Mouse (Mus musculus) A20 (cell line): Measurements from ENCODE around the gene Gm10282.
A peak's percentile ranks its signal among the peaks of the same experiment; 100 is the strongest.

Source experiments
- DNase-seq: peaks from one replicate; pipeline ENCODE4 v3.0.0-alpha.2; 2011; ENCODE audit warnings: low read depth, low spot score

The Gm10282 gene

DNA sequence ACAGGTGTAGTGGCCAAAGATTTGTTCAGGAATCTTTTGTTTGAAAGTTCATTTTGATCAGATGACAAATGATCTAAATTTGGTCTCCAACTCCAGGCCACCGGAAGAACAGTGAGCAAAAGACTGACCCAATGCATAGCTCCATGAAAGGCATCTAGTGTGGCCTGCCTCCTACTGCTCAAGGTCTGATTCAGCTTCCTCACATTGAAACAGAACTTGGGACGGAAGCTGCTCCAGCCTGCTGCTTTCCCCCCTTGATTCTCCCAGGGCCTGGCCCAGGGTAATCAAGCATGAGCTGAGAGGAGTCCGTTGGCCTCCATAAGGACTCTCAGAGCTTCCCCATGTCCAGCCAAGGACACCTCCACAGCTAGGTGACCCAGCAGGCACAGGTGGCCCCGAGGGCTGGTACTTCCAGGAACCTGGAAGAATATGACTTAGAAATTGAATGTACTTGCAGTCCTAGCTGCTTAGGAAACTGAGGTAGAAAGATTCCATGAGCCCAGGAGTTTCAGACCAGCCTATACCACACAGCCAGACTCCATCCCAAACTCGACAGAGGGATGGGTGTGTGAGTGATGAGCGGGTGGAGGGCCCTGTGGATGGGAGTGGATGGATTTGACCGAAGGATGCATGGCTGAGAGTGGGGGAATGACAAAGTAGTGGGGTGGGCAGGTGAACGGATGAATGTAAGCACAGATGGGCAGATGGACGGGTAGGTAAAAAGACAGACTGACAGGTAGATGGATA lies 4.2 kb downstream of the Gm10282 start:
- DNase-seq: no peak

DNA sequence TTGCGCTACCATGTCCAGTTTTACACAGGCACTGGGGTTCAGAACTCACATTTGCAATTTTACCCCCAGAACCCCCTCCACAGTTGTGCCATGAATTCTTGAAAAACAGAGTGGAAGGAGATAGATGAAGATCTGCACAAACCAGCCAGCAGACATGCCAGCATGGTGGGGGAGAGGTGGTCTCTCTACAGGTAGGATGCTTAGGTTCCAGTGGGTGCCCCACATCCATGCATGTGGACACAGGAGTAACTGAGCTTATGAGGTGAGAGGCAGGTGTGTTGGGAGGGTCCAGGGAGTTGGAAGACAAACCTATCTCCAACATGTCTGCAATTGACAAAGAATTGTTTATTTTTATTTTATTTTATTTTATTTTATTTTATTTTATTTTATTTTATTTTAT lies 6.1 kb downstream of the Gm10282 start:
- DNase-seq: no peak

GRCm38 (mm10) chr8:72296561-72296960 lies 8.5 kb downstream of the Gm10282 start:
- DNase-seq: no peak

DNA sequence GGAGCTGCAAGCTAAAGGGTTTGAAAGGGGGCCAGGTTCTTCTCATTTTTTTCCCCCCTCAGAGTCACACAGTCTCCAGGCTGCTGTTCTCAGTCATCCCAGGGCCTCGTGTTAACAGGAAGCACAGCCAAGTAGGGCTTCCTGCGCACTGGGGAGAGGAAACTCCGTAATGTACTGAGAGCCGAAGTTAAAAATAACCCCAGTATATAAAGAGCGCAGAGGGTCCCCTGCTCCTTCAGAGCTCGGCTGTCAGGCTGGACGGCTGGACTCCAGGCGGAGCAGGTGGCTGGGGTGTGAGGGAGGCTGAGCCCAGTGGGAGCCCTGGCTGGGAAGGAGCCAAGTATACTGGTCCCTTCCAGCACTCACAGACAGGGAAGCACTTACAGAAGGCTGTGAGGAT lies 9.4 kb downstream of the Gm10282 start:
- no peak for DNase-seq

DNA sequence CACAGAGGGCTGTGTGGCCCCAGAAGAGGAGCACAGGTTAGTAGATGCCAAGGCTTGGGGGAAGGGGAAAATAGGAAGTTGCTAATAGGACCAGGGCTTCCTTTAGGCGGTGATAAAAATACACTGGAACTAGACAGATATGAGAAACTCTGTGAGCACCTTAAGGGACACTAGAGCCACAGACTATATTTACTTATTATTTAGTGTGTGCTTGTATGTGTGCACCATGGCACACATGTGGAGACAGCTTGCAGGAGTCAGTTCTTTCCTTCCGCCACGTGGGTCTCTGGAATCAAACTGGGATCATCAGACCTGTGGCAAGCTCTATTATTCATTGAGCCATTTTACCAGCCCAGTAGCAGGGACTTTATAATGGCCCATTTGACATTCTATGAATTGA lies 9.9 kb downstream of the Gm10282 start:
- no peak for DNase-seq

- DNase-seq: no peak
Observed at GRCm38 (mm10) chr8:72293309-72293708, 11.8 kb downstream of the Gm10282 start.

DNA sequence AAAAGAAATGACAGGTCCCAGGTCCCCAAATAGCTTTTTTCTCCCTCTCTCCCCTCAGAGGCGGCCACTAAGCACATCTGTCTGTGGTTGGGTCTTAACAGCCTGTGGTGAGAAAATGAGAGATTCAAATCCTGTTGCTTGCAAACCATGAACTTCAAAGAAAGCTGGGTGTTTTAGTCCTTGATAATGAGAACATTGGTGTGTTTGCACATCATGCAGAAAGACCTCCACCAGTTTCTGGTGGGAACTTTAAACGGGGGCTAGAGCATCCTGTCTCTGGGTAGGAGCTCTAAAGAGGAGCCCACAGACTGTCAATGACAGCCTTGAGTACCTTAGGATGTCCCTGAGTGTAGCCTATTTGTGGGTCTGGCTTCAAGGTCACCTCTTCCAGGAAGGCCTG lies 14.0 kb downstream of the Gm10282 start:
- DNase-seq: no peak

DNA sequence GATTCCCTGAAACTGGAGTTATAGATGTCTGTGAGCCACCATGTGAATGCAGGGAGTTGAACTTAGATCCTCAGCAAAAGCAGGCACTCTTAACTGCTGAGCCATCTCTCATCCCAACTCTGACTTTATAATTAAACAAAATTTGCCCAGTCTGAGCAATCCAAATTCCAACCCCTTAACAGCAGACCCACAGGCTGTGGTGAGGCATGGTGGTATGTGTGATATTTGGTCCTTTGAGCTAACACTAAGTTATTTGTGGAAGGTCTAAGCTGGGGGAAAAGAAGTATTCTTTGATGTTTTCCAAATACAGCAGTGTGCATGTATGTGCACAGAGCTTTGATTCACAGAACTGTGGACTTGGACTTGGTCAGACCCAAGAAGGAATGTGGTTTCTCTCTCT lies 16.0 kb downstream of the Gm10282 start:
- no peak for DNase-seq

GRCm38 (mm10) chr8:72285285-72285684 lies 19.8 kb downstream of the Gm10282 start:
- DNase-seq: peak; percentile 72

- DNase-seq: no peak
Observed at GRCm38 (mm10) chr8:72281634-72282033, 23.4 kb downstream of the Gm10282 start.

GRCm38 (mm10) chr8:72279151-72279550 lies 25.9 kb downstream of the Gm10282 start:
- no peak for DNase-seq

- no peak for DNase-seq
Observed at GRCm38 (mm10) chr8:72277244-72277643, 27.8 kb downstream of the Gm10282 start.

DNA sequence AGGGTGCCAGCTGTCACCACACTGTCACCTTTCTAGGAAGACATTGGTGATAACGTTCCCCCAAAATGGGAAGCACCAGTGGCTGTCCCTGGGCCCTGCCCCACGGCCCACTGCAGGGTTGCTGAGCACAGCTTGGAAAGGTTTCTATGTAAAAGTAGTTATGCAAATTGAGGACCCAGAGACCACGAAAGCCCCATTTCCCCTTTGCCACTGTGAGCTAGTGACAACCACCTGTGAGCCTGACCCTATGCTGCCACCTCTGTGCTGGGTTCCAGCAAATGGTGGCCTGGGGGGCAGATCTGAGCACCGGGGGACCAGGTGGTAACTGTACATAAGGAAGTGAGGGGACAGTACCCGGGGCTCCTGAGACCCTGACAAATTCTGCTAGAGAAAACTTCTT lies 31.3 kb downstream of the Gm10282 start:
- DNase-seq: peak; percentile 95

DNA sequence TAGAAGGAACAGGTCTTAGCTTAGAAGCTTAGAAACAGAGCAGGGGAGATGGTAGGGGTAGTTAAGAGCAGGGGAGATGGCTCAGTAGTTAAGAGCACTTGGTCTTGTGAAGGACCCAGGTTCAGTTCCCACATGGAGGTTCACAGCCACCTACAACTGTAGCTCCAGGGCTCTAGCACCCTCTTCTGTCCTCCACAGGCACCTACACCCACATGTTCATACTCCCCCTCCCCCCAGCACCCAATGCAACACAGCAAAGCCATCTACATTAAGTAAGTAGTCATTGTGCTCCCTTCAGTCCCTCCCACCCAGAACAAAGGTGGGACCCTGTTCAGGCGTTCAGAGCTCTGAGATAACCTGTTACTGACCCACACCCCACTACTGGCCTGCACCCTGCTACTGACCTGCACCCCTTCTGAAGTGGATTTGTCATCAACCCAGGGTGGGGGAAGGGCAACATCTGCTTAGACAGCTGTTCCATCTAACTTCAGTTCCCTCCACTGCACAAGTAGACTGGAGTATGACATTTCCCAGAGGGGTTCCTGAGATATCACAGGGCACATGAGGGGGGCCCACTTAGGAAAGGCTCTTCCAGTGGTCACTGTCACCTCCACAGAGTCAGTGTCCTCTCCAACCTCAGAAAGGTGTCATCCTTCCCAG lies 31.8 kb downstream of the Gm10282 start:
- peak; percentile 86 for DNase-seq

DNA sequence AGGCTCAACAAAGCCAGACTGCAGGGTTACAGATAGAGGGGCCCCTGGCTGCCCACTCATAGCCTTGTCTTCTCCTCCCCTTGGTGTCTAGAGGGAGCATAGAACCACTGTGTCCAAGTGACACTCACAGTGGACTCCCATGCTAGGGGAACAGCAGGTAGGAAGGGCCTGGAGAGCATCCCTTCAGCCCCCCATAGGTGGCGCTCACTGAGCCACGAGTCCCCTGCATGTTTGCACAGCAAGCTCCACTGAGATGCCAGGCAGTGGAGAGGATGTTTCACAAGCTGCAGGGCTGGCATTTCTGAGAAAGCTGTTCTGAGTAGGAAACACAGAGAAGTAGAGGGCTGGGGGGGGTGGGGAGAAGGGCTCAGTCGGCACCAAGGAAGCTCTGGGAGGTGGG lies 32.7 kb downstream of the Gm10282 start:
- DNase-seq: peak; percentile 88

GRCm38 (mm10) chr8:72271691-72272090 lies 33.4 kb downstream of the Gm10282 start:
- peak; percentile 65 for DNase-seq

DNA sequence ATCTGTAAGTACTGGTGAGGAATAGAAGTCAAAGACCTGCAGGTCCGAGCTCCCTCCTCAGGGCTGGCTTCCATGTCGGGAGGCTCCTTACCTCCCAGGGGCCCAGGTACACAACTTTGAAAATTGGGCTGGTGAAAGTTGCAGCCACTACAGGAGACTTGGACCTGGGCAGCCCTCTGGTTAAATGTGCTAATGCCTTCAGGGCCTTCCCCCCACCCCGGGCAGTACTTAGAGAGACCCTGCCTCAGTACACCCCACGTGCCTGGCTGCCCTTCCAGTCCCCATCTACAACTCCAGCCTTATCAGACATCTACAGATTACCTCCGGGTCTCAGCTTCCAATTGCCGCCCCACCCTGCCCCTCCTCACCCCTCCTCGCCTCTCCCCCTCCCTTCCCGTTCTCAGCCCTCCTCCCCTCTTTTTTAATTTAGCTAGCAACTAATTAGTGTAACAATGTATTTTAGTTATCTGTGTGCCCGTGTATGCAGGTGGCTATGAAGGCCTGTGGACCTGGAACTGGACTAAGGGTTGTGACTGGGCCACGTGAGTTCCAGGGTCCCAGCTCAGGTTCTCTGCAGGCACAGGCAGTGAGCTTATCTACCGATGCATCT lies 33.9 kb downstream of the Gm10282 start:
- DNase-seq: no peak

- peak; percentile 96 for DNase-seq
Observed at GRCm38 (mm10) chr8:72270606-72271005, 34.5 kb downstream of the Gm10282 start.

GRCm38 (mm10) chr8:72268356-72268755 lies 36.7 kb downstream of the Gm10282 start:
- DNase-seq: peak; percentile 85

- peak; percentile 73 for DNase-seq
Observed at GRCm38 (mm10) chr8:72267106-72267505, 38.0 kb downstream of the Gm10282 start.

DNA sequence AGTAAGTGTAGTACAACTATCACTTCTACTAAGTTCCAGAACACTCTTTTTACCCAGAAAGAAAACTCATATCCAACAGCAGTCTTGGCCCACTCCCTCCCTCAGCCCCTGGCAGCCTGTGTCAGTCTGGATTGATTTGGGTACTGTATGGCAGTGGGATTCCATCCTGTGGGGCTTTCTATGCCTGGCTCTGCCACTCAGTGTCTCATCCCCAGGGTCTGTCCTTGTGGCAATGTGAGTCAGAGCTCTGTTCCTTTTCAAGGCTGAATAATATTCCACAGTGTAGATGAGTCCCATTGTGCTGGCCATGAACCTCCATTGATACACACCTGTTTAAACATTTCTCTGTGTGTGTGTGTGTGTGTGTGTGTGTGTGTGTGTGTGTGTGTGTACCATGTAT lies 38.4 kb downstream of the Gm10282 start:
- no peak for DNase-seq

DNA sequence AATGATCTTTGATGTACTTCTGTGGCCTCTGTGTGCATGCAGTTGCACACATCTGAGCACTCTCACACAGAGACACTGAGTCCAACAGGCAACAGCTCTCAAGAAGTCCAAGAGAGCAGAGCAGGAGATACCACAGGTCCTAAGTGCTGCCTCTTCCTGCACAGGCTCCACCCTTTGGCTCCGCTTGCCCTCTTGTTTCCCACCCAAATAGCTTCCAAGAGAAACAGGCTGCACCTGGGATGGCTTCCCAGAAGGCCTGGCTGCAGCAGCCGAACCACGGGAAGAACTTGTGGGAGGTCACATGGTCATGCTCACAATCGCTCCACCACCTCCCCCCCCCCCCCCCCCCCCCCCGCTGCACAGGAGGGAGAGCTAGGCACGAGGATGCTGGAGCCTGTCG lies 39.7 kb downstream of the Gm10282 start:
- DNase-seq: no peak

GRCm38 (mm10) chr8:72263451-72263850 lies 41.6 kb downstream of the Gm10282 start:
- no peak for DNase-seq
